15 mouse cellular contexts compared by ENCODE assay signal in genomic region chr17:61320865-61321264, GRCm38 (mm10).
DNase-seq lines count a peak whose midpoint lies in the region; TF ChIP-seq lines count a peak whose summit lies in the region.
"Had no signal": no experiment of that assay in that cellular context is flagged by ENCODE, and none has a peak within 500 bp of the region (broad histone marks: within the 10 kb centered on the region; RNA-seq: fewer than 3 reads in every experiment).

No protein-coding gene starts in this region.

- no peaks in the 10 kb centered on the region for H3K36me3 ChIP-seq in limb, embryonic 10.5 days
- H3K36me3 ChIP-seq: heart, embryonic 10.5 days had no signal

- H3K4me3 ChIP-seq in layer of hippocampus, adult 2 months, result no peak overlapping the region
- no peak overlapping the region for H3K4me3 ChIP-seq in limb, embryonic 10.5 days
- H3K4me3 ChIP-seq: heart, embryonic 10.5 days had no signal

- peak; percentile 43 for TF ChIP-seq CTCF in layer of hippocampus, adult 2 months (conservative IDR thresholded peaks at IDR 0.05)

- H3K9me3 ChIP-seq in limb, embryonic 10.5 days (replicated peaks), result no peaks in the 10 kb centered on the region
- H3K9me3 ChIP-seq: heart, embryonic 10.5 days had no signal

- no peaks in the 10 kb centered on the region for H3K27me3 ChIP-seq in limb, embryonic 10.5 days (ENCODE audit: low read depth, poor library complexity, severe bottlenecking)

- 66% methylated on average over 4 of the region's 4 CpGs for WGBS in limb, embryonic 10.5 days

- no peaks in the 10 kb centered on the region for H3K4me1 ChIP-seq in limb, embryonic 10.5 days
- H3K4me1 ChIP-seq: heart, embryonic 10.5 days had no signal

- H3K27ac ChIP-seq in layer of hippocampus, adult 2 months, result no peak overlapping the region
- no peak overlapping the region for H3K27ac ChIP-seq in limb, embryonic 10.5 days
- H3K27ac ChIP-seq: heart, embryonic 10.5 days; hindbrain, embryonic 14.5 days had no signal

- no peak for DNase-seq in layer of hippocampus, adult 2 months (ENCODE audit: low spot score in 2 of 2)
- no peak for DNase-seq in layer of hippocampus, postnatal 36 days
- DNase-seq in A20 (ENCODE audit: low read depth, low spot score) (peak; percentile 52), ES-CJ7 (ENCODE audit: low read depth, low spot score) (peak; percentile 33)
- peak; percentile 9 for DNase-seq in embryo, embryonic 10 days (ENCODE audit: low spot score)
- no peak for DNase-seq in limb, embryonic 10.5 days (ENCODE audit: low spot score)
- DNase-seq in frontal cortex, postnatal 36 days (ENCODE audit: low spot score in 2 of 2), result no peak
- no peak for DNase-seq in urinary bladder, postnatal 36 days (ENCODE audit: low spot score in 2 of 2)
- DNase-seq: cerebellum, adult 2 months; cerebellum, postnatal 36 days; heart, postnatal 14 days; left cerebral cortex, postnatal 4 days; thymus, postnatal 4 days had no signal

Comparison
In these comparisons a context has a peak if more than half of its experiments do, and no peak if none do; other contexts are left out.
1. DNase-seq: peak in A20 (single experiment), ES-CJ7 (single experiment) and embryo, embryonic 10 days (single experiment); none in layer of hippocampus, adult 2 months (0 of 2), layer of hippocampus, postnatal 36 days (0 of 2), limb, embryonic 10.5 days (single experiment), frontal cortex, postnatal 36 days (0 of 2) and urinary bladder, postnatal 36 days (0 of 2).